Mouse (Mus musculus) G1E (cell line): Measurements from ENCODE around the gene Inhbb. TPM values are rescaled to one million over a fixed set of nuclear protein-coding genes. Genes with fewer than 3 reads are reported as not detected.

Experiments used
- ATAC-seq: 2 replicates; pipeline ENCODE4 v1.8.0; 2016; ENCODE audit warnings: mild to moderate bottlenecking; ENCODE audit not compliant: insufficient number of reproducible peaks, poor library complexity, low FRiP score, severe bottlenecking; ENCODE audit errors: extremely low read depth
- DNase-seq: peaks from one replicate; pipeline ENCODE4 v3.0.0; 2012; ENCODE audit warnings: low spot score
- H3K27me3 ChIP-seq: 2 replicates; pipeline ENCODE4 v1.6.1; 2012; ENCODE audit warnings: mild to moderate bottlenecking, low read length, inconsistent platforms; ENCODE audit not compliant: insufficient read depth
- H3K36me3 ChIP-seq: replicated peaks from 2 replicates; pipeline ENCODE3; 2012; ENCODE audit warnings: mild to moderate bottlenecking, inconsistent platforms
- H3K4me1 ChIP-seq: 2 replicates; pipeline ENCODE4 v1.6.1; 2012; ENCODE audit warnings: low read depth, low read length, inconsistent platforms, mixed read lengths; ENCODE audit not compliant: insufficient read depth
- H3K4me3 ChIP-seq: 2 replicates; pipeline ENCODE4 v1.5.1; 2012; ENCODE audit warnings: low read depth, mild to moderate bottlenecking, inconsistent platforms, low read length, moderate library complexity, mixed read lengths
- H3K9me3 ChIP-seq: replicated peaks from 2 replicates; pipeline ENCODE4 v1.6.1; 2012; ENCODE audit warnings: inconsistent platforms
- CTCF ChIP-seq: IDR thresholded peaks from 2 replicates; pipeline ENCODE4 v1.5.1; 2012; ENCODE audit warnings: low read depth, low read length, inconsistent platforms, mixed read lengths
- GATA1 ChIP-seq: IDR thresholded peaks from 2 replicates; pipeline ENCODE4 v1.6.1; 2012; ENCODE audit warnings: borderline replicate concordance, low read length, inconsistent platforms, mixed read lengths
- GATA2 ChIP-seq: IDR thresholded peaks from 2 replicates; pipeline ENCODE4 v1.6.1; 2012; ENCODE audit warnings: low read depth, low read length, inconsistent platforms, borderline replicate concordance
- POLR2AphosphoS5 ChIP-seq: IDR thresholded peaks from 2 replicates; pipeline ENCODE4 v1.6.1; 2012; ENCODE audit warnings: low read depth, low read length, inconsistent platforms; ENCODE audit not compliant: insufficient replicate concordance
- TAL1 ChIP-seq: conservative IDR thresholded peaks from 2 replicates; pipeline ENCODE4 v1.6.1; 2012; ENCODE audit warnings: low read depth, low read length, inconsistent platforms, mixed read lengths
- polyA plus RNA-seq: library from polyadenylated mRNA; stranded (reverse); fragments of >175 nt; gene quantifications from 2 replicates; pipeline ENCODE4 v1.2.3, GENCODE M21; 2012
- total RNA-seq, 2 experiments: library from RNA; stranded (forward) in 1 of 2; stranded (reverse) in 1 of 2; fragments of 200-1000 nt in 1 of 2; fragments of >200 nt in 1 of 2; fragmentation: Nextera tagmentation in 1 of 2; gene quantifications; 2 replicates each; pipeline ENCODE4 v1.2.3; 2014 to 2017

Inhbb gene
- total and polyA plus RNA-seq, 3 experiments = 0.05 TPM; not detected in 2

DNA sequence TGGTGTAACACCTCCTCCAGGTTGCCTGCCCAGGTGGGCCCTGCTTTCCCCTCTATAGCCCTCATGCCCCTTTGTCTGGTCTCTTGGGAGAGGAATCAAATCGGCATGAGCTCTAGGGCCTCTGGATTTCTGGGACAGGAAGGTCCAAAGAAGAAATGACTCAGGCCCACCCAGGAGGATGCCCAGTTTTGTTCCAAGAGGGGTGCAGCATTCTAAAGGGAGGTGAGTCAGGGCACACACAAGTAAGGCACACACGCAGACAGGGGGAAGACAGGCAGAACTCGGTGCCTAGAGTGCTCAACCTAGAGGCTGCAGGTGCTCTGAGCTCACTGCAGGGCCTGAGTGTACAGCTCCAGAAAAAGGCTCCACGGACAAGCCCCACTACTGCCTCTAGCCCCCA, 17.7 kb downstream of the Inhbb start:
- no peak overlapping the region for H3K4me3 ChIP-seq
- ATAC-seq (no peak), DNase-seq (no peak)
- H3K4me1 ChIP-seq = no peaks in the 10 kb centered on the region
- H3K36me3 ChIP-seq = no peaks in the 10 kb centered on the region
- H3K9me3 ChIP-seq = peaks cover 30% of the 10 kb centered on the region
- TF ChIP-seq GATA2 = no peak
- no peak for TF ChIP-seq POLR2AphosphoS5
- H3K27me3 ChIP-seq = no peaks in the 10 kb centered on the region

DNA sequence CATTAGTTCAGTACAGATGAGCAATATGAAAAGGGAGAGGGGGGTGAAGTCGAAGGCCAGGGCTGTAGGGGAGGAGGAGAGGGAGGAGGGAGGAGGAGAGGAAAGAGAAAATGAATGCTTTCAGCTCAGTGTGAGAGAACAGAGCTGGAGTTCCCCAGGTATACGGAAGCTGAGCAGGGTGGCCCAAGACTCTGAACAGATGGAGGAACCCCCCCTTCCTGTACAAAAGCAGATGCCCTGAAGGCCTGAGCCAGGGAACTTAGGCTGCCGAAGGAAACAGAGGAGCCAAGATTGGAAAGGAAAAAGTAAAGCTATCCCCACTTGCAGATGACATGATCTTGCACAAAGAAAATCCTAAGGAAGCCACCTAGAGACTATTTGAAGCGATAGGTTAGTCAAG, 20.8 kb downstream of the Inhbb start:
- no peak for DNase-seq
- H3K36me3 ChIP-seq = no peaks in the 10 kb centered on the region
- no peak for TF ChIP-seq GATA1
- TF ChIP-seq TAL1 = no peak
- no peak for TF ChIP-seq CTCF
- no peak for TF ChIP-seq GATA2
- TF ChIP-seq POLR2AphosphoS5 = no peak
- no peak overlapping the region for H3K4me3 ChIP-seq
- H3K27me3 ChIP-seq = no peaks in the 10 kb centered on the region
- ATAC-seq = no peak
- H3K9me3 ChIP-seq = peaks cover 33% of the 10 kb centered on the region
- no peaks in the 10 kb centered on the region for H3K4me1 ChIP-seq

DNA sequence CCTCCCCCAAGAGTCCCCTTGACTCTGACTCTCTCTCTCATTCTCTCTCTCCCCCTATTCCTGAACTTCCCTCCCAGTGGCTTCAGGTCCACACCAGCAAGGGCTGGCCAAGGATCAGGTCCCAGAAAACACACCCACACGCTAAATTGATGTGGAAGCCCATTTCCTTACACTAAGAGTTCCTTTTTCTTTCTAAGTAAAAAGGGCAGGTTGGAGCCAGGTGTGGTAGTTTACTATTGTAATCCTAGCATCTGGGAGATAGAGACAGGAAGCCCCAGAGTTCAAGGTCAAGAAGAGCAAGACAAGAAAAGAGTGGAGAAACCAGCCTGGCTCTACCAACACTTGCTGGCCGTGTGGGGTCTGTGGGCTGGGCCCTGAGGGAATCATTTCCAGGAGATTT, 23.4 kb downstream of the Inhbb start:
- no peak for TF ChIP-seq POLR2AphosphoS5
- TF ChIP-seq GATA1 = no peak
- no peak for TF ChIP-seq GATA2
- TF ChIP-seq CTCF = no peak
- no peak for TF ChIP-seq TAL1
- H3K9me3 ChIP-seq = peaks cover 28% of the 10 kb centered on the region

GRCm38 (mm10) chr1:119397839-119398238, 24.2 kb downstream of the Inhbb start:
- no peak for TF ChIP-seq POLR2AphosphoS5
- no peak for TF ChIP-seq TAL1
- no peak for TF ChIP-seq GATA2
- no peak for TF ChIP-seq CTCF
- no peak for TF ChIP-seq GATA1
- no peak overlapping the region for H3K4me3 ChIP-seq
- H3K36me3 ChIP-seq = no peaks in the 10 kb centered on the region
- DNase-seq = no peak
- H3K27me3 ChIP-seq = no peaks in the 10 kb centered on the region
- H3K4me1 ChIP-seq = no peaks in the 10 kb centered on the region
- ATAC-seq = no peak
- peaks cover 36% of the 10 kb centered on the region for H3K9me3 ChIP-seq

More for the DNA sequence above, 23.4 kb downstream of the Inhbb start:
- Histone ChIP-seq H3K4me3 (no peak overlapping the region), H3K4me1 (no peaks in the 10 kb centered on the region), H3K36me3 (no peaks in the 10 kb centered on the region), H3K27me3 (no peaks in the 10 kb centered on the region)
- ATAC-seq (no peak), DNase-seq (no peak)

DNA sequence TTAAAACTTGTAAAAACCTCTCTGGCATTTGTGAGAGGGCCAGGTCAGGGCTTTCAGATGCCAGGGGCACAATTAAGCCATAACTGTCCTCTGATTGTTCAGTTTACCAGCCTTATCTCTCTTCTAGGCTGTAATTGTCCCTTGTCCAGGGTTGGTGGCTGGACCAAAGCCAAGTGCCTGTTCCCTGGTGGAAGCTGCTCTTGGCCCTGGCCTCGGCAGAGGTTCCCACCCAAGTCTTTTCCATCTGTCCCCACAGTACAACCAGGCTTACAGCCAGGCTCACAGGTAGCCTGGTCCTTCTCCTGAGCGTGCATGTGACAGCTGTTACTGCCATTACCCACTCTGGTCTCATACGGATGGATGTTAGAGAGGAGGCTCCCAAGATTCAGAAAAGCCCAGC, 30.7 kb downstream of the Inhbb start:
- H3K27me3 ChIP-seq = no peaks in the 10 kb centered on the region
- DNase-seq = no peak
- no peaks in the 10 kb centered on the region for H3K4me1 ChIP-seq
- TF ChIP-seq POLR2AphosphoS5 (no peak), CTCF (no peak), TAL1 (no peak), GATA1 (no peak), GATA2 (no peak)
- H3K9me3 ChIP-seq = peaks cover 51% of the 10 kb centered on the region
- H3K36me3 ChIP-seq = no peaks in the 10 kb centered on the region
- H3K4me3 ChIP-seq = no peak overlapping the region
- no peak for ATAC-seq

DNA sequence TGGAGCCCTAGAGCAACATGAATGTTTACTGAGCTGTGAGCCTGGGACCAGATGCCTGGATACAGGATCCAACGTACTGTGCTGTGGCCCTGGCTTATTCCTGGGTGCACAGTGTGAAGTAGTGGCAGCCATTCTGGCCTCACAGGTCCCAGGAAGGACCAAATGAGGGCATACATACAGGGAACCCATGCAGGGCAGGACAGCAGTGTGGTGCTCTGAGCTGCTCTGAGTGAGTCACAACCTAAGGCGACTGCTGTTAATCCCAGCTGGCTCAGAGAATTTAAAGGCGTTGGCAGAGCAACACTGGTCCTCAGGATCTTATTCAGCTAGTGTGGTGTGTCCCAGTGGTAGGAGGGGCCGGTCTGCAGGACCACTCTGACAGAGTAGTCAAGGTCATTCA, 31.4 kb downstream of the Inhbb start:
- no peaks in the 10 kb centered on the region for H3K4me1 ChIP-seq
- no peak overlapping the region for H3K4me3 ChIP-seq
- no peak for ATAC-seq
- DNase-seq = no peak
- H3K36me3 ChIP-seq = no peaks in the 10 kb centered on the region
- no peaks in the 10 kb centered on the region for H3K27me3 ChIP-seq
- H3K9me3 ChIP-seq = peaks cover 57% of the 10 kb centered on the region
- TF ChIP-seq CTCF (no peak), GATA2 (no peak), TAL1 (no peak), POLR2AphosphoS5 (no peak), GATA1 (no peak)

GRCm38 (mm10) chr1:119389771-119390500, 32.1 kb downstream of the Inhbb start:
- H3K4me1 ChIP-seq = no peaks in the 10 kb centered on the region
- TF ChIP-seq CTCF (no peak), GATA2 (no peak), TAL1 (no peak), POLR2AphosphoS5 (no peak), GATA1 (no peak)
- ATAC-seq = no peak

More at GRCm38 (mm10) chr1:119389771-119390500, 32.1 kb downstream of the Inhbb start:
- peaks cover 58% of the 10 kb centered on the region for H3K9me3 ChIP-seq
- H3K36me3 ChIP-seq = no peaks in the 10 kb centered on the region
- H3K4me3 ChIP-seq = no peak overlapping the region
- DNase-seq = no peak
- no peaks in the 10 kb centered on the region for H3K27me3 ChIP-seq
